Mouse (Mus musculus): Measurements from ENCODE around the gene Bet1l. TPM values are rescaled to one million over a fixed set of nuclear protein-coding genes. Genes with fewer than 3 reads are reported as not detected.
"Not testable (repeated sequence)": the region's sequence is repeated elsewhere in the genome, so short reads cannot be mapped to it uniquely, and the experiment has no call there.

The Bet1l gene
- 30.3 and 34.2 TPM in 2 replicates for polyA plus RNA-seq (2016; fragmentation: Nextera tagmentation; extraction: Ambion mirVana)

DNA sequence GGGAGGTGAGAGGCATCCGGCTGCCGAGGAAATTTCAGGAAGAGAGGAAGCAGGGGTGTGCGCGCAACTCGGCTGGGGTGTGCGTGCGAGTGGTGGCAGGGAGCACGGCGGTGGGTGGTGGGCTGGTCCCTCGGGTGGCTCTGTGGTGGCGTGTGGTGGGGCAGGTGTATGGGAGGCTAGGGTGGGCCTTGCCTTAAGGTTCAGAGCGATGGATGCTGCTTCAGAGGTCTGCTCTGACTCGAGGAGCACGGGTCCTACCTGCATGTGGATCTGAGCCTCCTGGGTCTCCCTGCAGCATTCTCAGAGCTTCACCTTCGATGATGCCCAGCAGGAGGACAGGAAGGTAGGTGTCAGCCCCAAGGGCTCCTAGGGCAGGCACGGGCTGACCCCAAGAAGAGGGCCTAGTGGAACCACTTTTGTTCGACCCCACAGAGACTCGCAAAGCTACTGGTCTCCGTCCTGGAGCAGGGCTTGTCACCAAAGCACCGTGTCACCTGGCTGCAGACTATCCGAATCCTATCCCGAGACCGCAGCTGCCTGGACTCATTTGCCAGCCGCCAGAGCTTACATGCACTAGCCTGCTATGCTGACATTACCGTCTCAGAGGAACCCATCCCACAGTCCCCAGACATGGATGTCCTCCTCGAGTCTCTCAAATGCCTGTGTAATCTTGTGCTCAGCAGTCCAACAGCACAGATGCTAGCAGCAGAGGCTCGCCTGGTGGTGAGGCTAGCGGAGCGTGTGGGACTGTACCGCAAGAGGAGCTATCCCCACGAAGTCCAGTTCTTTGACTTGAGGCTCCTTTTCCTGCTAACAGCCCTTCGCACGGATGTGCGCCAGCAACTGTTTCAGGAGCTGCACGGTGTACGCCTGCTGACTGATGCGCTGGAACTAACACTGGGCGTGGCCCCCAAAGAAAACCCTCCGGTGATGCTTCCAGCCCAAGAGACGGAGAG, at the start of gene Bet1l:
Bet1l (minus strand) TSS at position 28 of the 956 bp plus-strand sequence.
- H3K4me2 ChIP-seq (replicated peaks), result peak within 1 kb of the TSS; percentile 97
- peak within 1 kb of the TSS; percentile 80 for H3K4me3 ChIP-seq
- H3K9ac ChIP-seq, result peak within 1 kb of the TSS; percentile 94
- 40% methylated on average over 40 of the region's 40 CpGs for WGBS
- H3K4me1 ChIP-seq, result peaks cover 38% of the 10 kb centered on the region
- H3K27ac ChIP-seq, result peak within 1 kb of the TSS; percentile 69
- H3K36me3 ChIP-seq, result peaks cover 60% of the 10 kb centered on the region
- ATAC-seq (ENCODE audit: low FRiP score, low read depth), result peak; percentile 49
- H3K9me3 ChIP-seq, result no peaks in the 10 kb centered on the region
- H3K27me3 ChIP-seq (replicated peaks), result no peaks in the 10 kb centered on the region

DNA sequence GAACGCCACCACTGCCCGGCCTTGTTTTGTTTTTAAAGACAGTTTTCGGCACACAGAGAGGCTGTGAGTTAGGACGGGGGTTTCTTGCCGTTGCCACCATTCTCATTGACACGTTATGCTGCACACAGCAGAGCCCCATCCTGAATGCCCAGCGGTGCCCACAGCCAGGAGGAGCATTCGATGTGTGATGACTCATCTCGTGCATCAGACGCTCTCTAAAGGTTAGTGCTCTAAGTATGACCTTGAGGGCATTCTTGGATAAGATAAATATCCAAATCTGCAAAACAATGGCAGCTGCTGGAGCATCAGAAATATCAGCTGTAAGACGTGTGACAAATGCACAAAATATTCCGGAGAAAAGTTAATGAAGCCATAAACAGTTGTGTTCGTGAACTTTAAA, 49.8 kb upstream of the Bet1l start:
- ATAC-seq (ENCODE audit: low FRiP score, low read depth), result no peak
- WGBS, result 83% methylated on average over 13 of the region's 13 CpGs

DNA sequence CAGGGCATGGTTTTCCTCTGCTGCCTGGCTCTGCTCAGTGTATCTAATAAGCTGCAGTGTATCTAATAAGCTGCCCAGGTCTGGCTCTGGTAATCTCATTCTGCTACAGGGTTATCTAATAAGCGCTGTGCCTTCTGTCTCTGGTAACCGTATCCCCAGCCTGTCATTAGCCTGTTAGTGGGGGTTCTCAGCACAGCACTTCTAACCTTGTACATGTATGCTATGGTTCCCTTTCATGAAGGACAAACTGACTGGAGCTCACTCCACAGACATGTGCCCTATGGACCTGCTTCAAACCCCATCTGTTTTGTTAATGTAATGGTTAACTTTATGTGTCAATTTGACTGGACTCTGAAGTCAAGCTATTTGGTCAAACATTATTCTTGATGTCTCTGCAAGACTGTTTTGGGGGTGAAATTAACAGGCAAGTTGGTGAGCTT, 48.3 kb upstream of the Bet1l start:
- H3K27ac ChIP-seq, result no peak overlapping the region
- no peak for ATAC-seq (ENCODE audit: low FRiP score, low read depth)
- peaks cover 4% of the 10 kb centered on the region; the same call in 1 of the 2 replicates for H3K4me1 ChIP-seq
- H3K27me3 ChIP-seq (replicated peaks), result no peaks in the 10 kb centered on the region
- H3K36me3 ChIP-seq, result no peaks in the 10 kb centered on the region
- no peaks in the 10 kb centered on the region for H3K9me3 ChIP-seq
- WGBS, result 84% methylated on average over 2 of the region's 2 CpGs
- H3K4me3 ChIP-seq, result no peak overlapping the region
- H3K9ac ChIP-seq, result no peak overlapping the region
- no peak overlapping the region for H3K4me2 ChIP-seq (replicated peaks)

More for the DNA sequence above, 49.8 kb upstream of the Bet1l start:
- H3K9me3 ChIP-seq, result no peaks in the 10 kb centered on the region
- no peak overlapping the region for H3K27ac ChIP-seq
- H3K9ac ChIP-seq, result no peak overlapping the region
- no peak overlapping the region for H3K4me3 ChIP-seq
- no peak overlapping the region for H3K4me2 ChIP-seq (replicated peaks)
- H3K27me3 ChIP-seq (replicated peaks), result no peaks in the 10 kb centered on the region
- H3K36me3 ChIP-seq, result no peaks in the 10 kb centered on the region
- H3K4me1 ChIP-seq, result peaks cover 4% of the 10 kb centered on the region; the same call in 1 of the 2 replicates

DNA sequence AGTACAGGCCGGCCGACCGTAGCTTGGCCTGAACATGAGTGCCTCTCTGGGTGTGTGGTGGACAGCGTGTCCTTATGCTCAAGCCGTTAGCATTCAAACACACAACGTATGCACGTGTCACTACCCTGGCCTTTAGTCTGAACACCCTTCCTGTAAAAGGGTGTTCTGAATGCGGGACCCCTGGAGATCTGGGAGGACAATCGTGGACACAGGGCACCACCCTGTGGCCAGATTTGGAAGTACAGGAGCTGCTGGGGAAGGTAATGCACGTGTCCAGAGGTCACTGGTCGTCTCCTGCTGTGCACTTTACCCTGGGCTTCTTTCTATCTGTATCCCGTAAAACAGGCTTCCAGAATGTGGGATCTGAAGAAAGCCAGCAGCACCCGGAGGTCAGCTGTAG, 45.8 kb upstream of the Bet1l start:
- no peak overlapping the region for H3K4me2 ChIP-seq (replicated peaks)
- no peak overlapping the region for H3K4me3 ChIP-seq
- no peak overlapping the region for H3K27ac ChIP-seq
- ATAC-seq (ENCODE audit: low FRiP score, low read depth), result peak; percentile 67; the same call in 1 of the 2 replicates
- peaks cover 14% of the 10 kb centered on the region for H3K36me3 ChIP-seq
- no peak overlapping the region for H3K9ac ChIP-seq
- H3K9me3 ChIP-seq, result no peaks in the 10 kb centered on the region
- no peaks in the 10 kb centered on the region for H3K4me1 ChIP-seq
- H3K27me3 ChIP-seq (replicated peaks), result no peaks in the 10 kb centered on the region
- WGBS, result 24% methylated on average over 13 of the region's 13 CpGs

DNA sequence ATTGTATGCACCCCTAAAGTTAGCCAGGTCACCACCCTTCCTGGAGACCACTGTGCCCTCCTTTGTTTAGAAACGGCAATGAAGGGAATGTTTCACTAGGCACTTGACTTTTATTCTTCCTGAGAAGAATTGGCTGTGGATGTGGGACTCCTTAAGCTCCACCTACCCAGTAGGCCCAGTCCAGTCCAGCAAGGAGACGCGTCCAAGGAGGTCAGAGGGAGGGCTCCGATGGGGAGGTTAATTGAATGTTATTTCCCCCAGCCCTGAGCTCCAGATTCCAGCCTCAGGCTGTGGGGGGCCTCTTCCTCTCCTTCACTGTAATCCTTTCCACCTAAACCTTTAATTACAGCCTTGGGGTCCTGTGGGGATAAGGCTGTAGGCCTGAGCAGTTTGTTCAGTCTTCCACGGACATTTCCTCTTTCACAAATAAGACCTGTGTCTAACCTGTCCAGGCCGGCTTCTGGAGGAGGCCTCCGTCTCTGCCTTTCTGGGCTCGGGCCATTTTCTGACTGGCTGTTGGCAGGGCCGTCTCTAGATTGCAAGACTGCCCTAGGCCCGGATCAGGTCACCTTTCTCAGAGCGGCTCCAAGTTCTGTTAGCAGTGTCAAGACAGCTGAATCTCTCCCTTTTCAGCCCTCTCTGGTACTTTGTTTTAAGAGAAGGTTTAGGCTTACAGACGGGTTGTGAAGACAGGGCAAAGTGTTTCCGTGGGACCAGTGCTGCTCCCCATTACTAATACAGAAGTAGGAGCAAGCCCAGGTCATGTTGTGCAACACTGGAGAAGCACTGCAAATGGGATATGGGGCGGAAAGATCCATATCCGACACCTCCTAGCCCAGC, 44.9 kb upstream of the Bet1l start:
- H3K9me3 ChIP-seq, result no peaks in the 10 kb centered on the region
- H3K27ac ChIP-seq, result no peak overlapping the region
- ATAC-seq (ENCODE audit: low FRiP score, low read depth), result no peak
- H3K4me2 ChIP-seq (replicated peaks), result no peak overlapping the region
- H3K4me1 ChIP-seq, result no peaks in the 10 kb centered on the region
- H3K9ac ChIP-seq, result no peak overlapping the region
- H3K27me3 ChIP-seq (replicated peaks), result no peaks in the 10 kb centered on the region
- H3K4me3 ChIP-seq, result no peak overlapping the region
- 80% methylated on average over 15 of the region's 15 CpGs for WGBS
- H3K36me3 ChIP-seq, result peaks cover 23% of the 10 kb centered on the region

DNA sequence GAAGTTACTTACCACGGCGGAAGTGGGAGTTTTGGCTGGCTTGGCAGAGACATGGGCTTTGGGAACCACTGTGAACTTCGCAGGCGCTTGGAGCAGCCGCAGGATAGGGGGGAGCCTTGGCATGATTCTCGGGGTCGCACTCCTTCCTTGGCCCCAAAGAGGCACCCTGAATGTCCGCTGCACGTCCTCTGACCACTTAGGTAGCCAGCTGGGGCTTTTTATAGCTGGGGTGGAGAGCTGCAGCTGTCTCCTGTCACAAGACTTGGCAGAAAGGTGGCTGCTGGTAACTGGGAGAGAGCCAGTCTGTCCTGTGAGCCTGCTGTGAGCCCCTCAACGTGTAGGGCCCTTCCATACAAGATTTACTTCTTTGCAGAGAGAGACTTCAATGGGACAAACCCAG, 42.8 kb upstream of the Bet1l start, which contains the start of gene Cox8b:
Cox8b (minus strand) TSS at position 227 of the 400 bp plus-strand sequence.
- H3K9me3 ChIP-seq, result no peaks in the 10 kb centered on the region
- H3K27ac ChIP-seq, result no peak within 1 kb of the TSS
- 82% methylated on average over 10 of the region's 10 CpGs for WGBS
- no peak within 1 kb of the TSS for H3K4me3 ChIP-seq
- no peak for ATAC-seq (ENCODE audit: low FRiP score, low read depth)
- H3K27me3 ChIP-seq (replicated peaks), result no peaks in the 10 kb centered on the region
- no peaks in the 10 kb centered on the region for H3K4me1 ChIP-seq
- no peak within 1 kb of the TSS for H3K9ac ChIP-seq
- peaks cover 40% of the 10 kb centered on the region for H3K36me3 ChIP-seq
- no peak within 1 kb of the TSS for H3K4me2 ChIP-seq (replicated peaks)

DNA sequence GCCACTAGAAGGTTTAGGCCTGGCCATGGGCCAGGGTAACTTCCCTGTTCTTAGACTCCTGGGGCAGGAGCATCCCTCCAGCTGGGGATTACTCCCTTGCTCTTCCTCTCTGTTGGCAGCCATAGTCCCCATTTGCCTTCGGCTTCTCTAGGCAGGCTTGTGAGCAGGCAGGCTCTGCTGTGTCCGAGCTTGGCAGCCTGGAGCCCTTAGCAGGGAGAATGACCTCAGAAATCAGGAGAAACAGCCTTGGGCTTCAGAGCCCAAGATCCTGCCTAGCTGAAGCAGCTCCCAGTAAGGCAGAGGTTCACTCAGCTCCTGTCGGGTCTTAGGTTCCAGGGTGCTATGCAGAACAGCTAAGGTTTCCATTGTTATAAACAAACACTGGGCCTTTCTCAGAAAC, 41.7 kb upstream of the Bet1l start:
- Histone ChIP-seq H3K9me3 (no peaks in the 10 kb centered on the region), H3K4me2 (replicated peaks) (no peak overlapping the region), H3K36me3 (peaks cover 49% of the 10 kb centered on the region)

DNA sequence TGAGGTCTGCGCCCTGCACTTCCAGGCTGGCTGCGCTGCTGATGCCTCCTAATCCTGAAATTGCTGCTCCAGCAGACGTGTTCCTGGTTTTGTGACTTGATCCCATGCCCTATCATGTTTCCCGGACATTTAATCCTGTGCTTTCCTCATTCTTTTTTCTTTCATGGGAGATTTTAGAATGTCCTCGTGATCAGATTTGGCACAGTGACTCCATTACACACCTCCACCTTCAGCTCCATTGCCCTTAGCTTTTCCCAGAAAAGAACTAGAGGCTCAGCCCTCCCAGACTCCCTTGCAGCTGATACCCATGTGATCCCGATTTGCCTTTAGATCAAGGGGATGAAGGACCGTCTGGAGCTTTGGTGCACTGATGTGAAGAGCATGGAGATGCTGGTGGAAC, 40.5 kb upstream of the Bet1l start:
- WGBS, result 88% methylated on average over 7 of the region's 7 CpGs

More for the DNA sequence above, 41.7 kb upstream of the Bet1l start:
- WGBS, result 81% methylated on average over 3 of the region's 3 CpGs
- Histone ChIP-seq H3K4me3 (no peak overlapping the region), H3K9ac (0 out of 2 replicates have a peak overlapping the region, but pooled peaks have one; percentile 13), H3K4me1 (no peaks in the 10 kb centered on the region), H3K27me3 (replicated peaks) (no peaks in the 10 kb centered on the region), H3K27ac (no peak overlapping the region)
- no peak for ATAC-seq (ENCODE audit: low FRiP score, low read depth)

DNA sequence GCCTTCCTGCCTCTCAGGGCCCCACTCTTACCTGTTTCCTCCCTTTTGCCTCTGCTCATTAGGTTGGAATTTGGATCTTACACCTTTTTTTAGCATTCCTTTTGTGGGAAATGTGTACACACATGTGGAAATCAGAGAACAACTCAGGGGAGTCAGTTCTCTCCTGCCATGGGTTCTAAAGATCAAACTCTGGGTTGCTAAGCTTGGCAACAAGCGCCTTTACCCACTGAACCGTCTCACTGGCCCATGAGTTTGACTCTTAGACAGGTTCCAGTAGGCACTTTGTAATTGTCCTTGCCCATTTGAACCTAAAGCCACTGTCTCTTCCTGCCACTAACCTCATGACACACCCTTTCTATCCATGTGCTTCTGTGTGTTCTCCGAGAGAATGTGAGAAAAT, 37.2 kb upstream of the Bet1l start:
- Histone ChIP-seq H3K27ac (no peak overlapping the region), H3K9me3 (no peaks in the 10 kb centered on the region), H3K9ac (no peak overlapping the region), H3K36me3 (peaks cover 77% of the 10 kb centered on the region), H3K4me2 (replicated peaks) (no peak overlapping the region), H3K4me1 (no peaks in the 10 kb centered on the region), H3K4me3 (no peak overlapping the region), H3K27me3 (replicated peaks) (no peaks in the 10 kb centered on the region)
- 93% methylated on average over 3 of the region's 3 CpGs for WGBS
- no peak for ATAC-seq (ENCODE audit: low FRiP score, low read depth)

More for the DNA sequence above, 40.5 kb upstream of the Bet1l start:
- H3K4me3 ChIP-seq, result no peak overlapping the region
- no peak for ATAC-seq (ENCODE audit: low FRiP score, low read depth)
- peaks cover 58% of the 10 kb centered on the region for H3K36me3 ChIP-seq
- H3K9me3 ChIP-seq, result no peaks in the 10 kb centered on the region
- H3K27me3 ChIP-seq (replicated peaks), result no peaks in the 10 kb centered on the region
- H3K4me2 ChIP-seq (replicated peaks), result no peak overlapping the region
- peak overlapping the region; percentile 26; the same call in 1 of the 2 replicates for H3K9ac ChIP-seq
- no peaks in the 10 kb centered on the region for H3K4me1 ChIP-seq
- no peak overlapping the region for H3K27ac ChIP-seq

DNA sequence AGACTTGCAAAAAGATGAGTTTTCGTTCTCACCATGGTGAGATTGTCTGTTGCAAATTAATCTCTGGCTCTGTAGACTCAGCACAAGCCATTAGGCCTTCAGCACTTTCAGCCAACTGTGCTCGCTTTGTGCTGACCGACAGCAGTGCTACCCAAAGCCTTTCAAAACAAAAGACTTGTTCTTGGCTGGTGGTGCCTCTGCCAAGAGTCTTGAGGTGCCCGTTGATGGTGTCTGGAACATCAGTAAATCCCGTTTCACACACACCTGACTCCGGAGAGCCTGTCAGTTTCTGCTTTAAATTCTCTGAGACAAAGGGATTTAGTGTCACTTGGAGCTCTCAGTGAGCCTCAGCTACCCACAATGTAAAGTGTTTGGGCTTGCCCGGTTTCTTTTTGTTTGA, 36.7 kb upstream of the Bet1l start:
- ATAC-seq (ENCODE audit: low FRiP score, low read depth), result no peak
- WGBS, result 92% methylated on average over 7 of the region's 7 CpGs

DNA sequence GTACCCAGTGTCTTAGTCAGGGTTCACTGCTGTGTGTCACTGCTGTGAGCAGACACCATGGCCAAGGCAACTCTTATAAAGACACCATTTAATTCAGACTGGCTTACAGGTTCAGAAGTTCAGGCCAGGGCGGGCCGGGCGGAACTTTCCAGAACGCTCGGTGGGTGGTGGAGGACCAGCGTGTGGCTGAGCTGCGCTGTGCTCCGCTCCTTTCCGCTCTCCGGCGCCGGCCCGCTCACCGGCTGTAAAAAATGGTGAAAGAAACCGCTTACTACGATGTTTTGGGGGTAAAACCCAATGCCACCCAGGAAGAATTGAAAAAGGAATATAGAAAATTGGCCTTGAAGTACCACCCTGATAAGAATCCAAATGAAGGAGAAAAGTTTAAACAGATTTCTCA, 33.3 kb upstream of the Bet1l start:
- H3K4me2 ChIP-seq (replicated peaks); H3K9ac ChIP-seq; H3K27ac ChIP-seq; ATAC-seq (ENCODE audit: low FRiP score, low read depth); H3K9me3 ChIP-seq; H3K4me1 ChIP-seq; H3K27me3 ChIP-seq (replicated peaks); H3K4me3 ChIP-seq: not testable (repeated sequence)
- WGBS, result 98% methylated on average over 16 of the region's 16 CpGs
- H3K36me3 ChIP-seq, result peaks cover 76% of the 10 kb centered on the region

More for the DNA sequence above, 36.7 kb upstream of the Bet1l start:
- H3K4me2 ChIP-seq (replicated peaks), result no peak overlapping the region
- H3K9me3 ChIP-seq, result no peaks in the 10 kb centered on the region
- H3K27me3 ChIP-seq (replicated peaks), result no peaks in the 10 kb centered on the region
- H3K4me1 ChIP-seq, result no peaks in the 10 kb centered on the region
- H3K4me3 ChIP-seq, result no peak overlapping the region
- peaks cover 77% of the 10 kb centered on the region for H3K36me3 ChIP-seq
- H3K27ac ChIP-seq, result no peak overlapping the region
- no peak overlapping the region for H3K9ac ChIP-seq

DNA sequence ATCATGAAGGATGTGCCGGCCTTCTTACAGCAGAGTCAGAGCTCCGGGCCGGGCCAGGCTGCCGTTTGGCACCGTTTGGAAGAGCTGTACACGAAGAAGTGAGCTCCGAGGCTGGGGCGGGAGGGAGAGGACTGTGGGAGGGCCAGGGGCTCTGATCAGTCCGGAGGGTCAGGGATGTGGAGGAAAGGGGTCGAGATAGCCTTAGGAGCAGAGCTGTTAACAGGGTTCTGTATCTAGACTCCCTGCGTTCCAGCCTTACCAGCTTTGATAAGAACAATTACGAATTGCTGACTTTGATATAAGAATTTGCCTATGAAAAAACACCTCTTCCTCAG, 25.1 kb upstream of the Bet1l start:
- Histone ChIP-seq H3K36me3 (peaks cover 26% of the 10 kb centered on the region), H3K4me3 (peak overlapping the region; percentile 95), H3K4me2 (replicated peaks) (peak overlapping the region; percentile 77), H3K9ac (peak overlapping the region; percentile 86), H3K9me3 (no peaks in the 10 kb centered on the region), H3K4me1 (peaks cover 11% of the 10 kb centered on the region), H3K27ac (peak overlapping the region; percentile 50; the same call in 1 of the 2 replicates), H3K27me3 (replicated peaks) (no peaks in the 10 kb centered on the region)
- under 1% methylated on average over 12 of the region's 12 CpGs for WGBS
- peak; percentile 73 for ATAC-seq (ENCODE audit: low FRiP score, low read depth)
